10 mouse cellular contexts compared by ENCODE assay signal in genomic region chr17:8337159-8337558, GRCm38 (mm10). TPM values are rescaled to one million over a fixed set of nuclear protein-coding genes. Genes with fewer than 3 reads are reported as not detected.
DNase-seq lines count a peak whose midpoint lies in the region; ATAC-seq and TF ChIP-seq lines count a peak whose summit lies in the region.
"Not testable (repeated sequence)": the region's sequence is repeated elsewhere in the genome, so short reads cannot be mapped to it uniquely, and the experiment has no call there.
"Had no signal": no experiment of that assay in that cellular context is flagged by ENCODE, and none has a peak within 500 bp of the region (broad histone marks: within the 10 kb centered on the region; RNA-seq: fewer than 3 reads in every experiment).

TSS of gene Prr18 (plus strand) at chr17:8337459.

- H3K9me3 ChIP-seq in forebrain, postnatal 0 days (ENCODE audit: low read length); hindbrain, embryonic 16.5 days (ENCODE audit: control insufficient read depth, low read length); midbrain, embryonic 14.5 days (ENCODE audit: control insufficient read depth, low read length); neural tube, embryonic 14.5 days (ENCODE audit: control insufficient read depth, low read length): not testable (repeated sequence)

- H3K4me1 ChIP-seq in cerebellum, adult 2 months (ENCODE audit: control insufficient read depth, insufficient read depth, low read length); neural tube, embryonic 14.5 days (ENCODE audit: control insufficient read depth, insufficient read depth, low read length): not testable (repeated sequence)
- H3K4me1 ChIP-seq in forebrain, postnatal 0 days (ENCODE audit: insufficient read depth): peaks cover 18% of the 10 kb centered on the region
- H3K4me1 ChIP-seq in hindbrain, embryonic 16.5 days (ENCODE audit: control insufficient read depth, insufficient read depth, low read depth, low read length): peaks cover 23% of the 10 kb centered on the region
- peaks cover 21% of the 10 kb centered on the region for H3K4me1 ChIP-seq in midbrain, embryonic 14.5 days (ENCODE audit: control insufficient read depth, insufficient read depth, low read length)

- TF ChIP-seq POLR2A in cerebellum, adult 2 months (IDR thresholded peaks at IDR 0.05; ENCODE audit: borderline replicate concordance, insufficient read depth, low read length): not testable (repeated sequence)

- not testable (repeated sequence) for DNase-seq in cerebellum, adult 2 months; forebrain, postnatal 0 days; layer of hippocampus, adult 8-10 months (ENCODE audit: low spot score in 2 of 2); left cerebral cortex, adult 18-20 months (ENCODE audit: low spot score in 2 of 2); left cerebral cortex, postnatal 25 days (ENCODE audit: low spot score in 2 of 2); midbrain, embryonic 14.5 days

- not testable (repeated sequence) for H3K9ac ChIP-seq in forebrain, postnatal 0 days; hindbrain, embryonic 16.5 days (ENCODE audit: low read depth, low read length); midbrain, embryonic 14.5 days (replicated peaks; ENCODE audit: low read length); neural tube, embryonic 14.5 days (replicated peaks; ENCODE audit: low read depth, low read length)

- not testable (repeated sequence) for H3K27ac ChIP-seq in cerebellum, adult 2 months (ENCODE audit: insufficient read depth, low read length); forebrain, postnatal 0 days (ENCODE audit: low read depth, low read length); hindbrain, embryonic 16.5 days (ENCODE audit: low read depth, low read length); midbrain, embryonic 14.5 days (replicated peaks; ENCODE audit: low read depth, low read length); neural tube, embryonic 14.5 days (ENCODE audit: low read depth, low read length)

- H3K27me3 ChIP-seq in cerebellum, adult 2 months (ENCODE audit: control insufficient read depth, insufficient read depth, low read length); forebrain, postnatal 0 days (ENCODE audit: insufficient read depth, low read length); hindbrain, embryonic 16.5 days (replicated peaks; ENCODE audit: control insufficient read depth, insufficient read depth, low read length); midbrain, embryonic 14.5 days (ENCODE audit: control insufficient read depth, insufficient read depth, low read length); neural tube, embryonic 14.5 days (ENCODE audit: control insufficient read depth, insufficient read depth, low read length): not testable (repeated sequence)

- H3K4me2 ChIP-seq in forebrain, postnatal 0 days (ENCODE audit: low read depth); hindbrain, embryonic 16.5 days (ENCODE audit: low read length); midbrain, embryonic 14.5 days (ENCODE audit: low read length); neural tube, embryonic 14.5 days (ENCODE audit: low read depth, low read length): not testable (repeated sequence)

- TF ChIP-seq CTCF in cerebellum, adult 2 months (IDR thresholded peaks at IDR 0.05; ENCODE audit: borderline replicate concordance, insufficient read depth, low read depth, low read length); forebrain, postnatal 0 days (IDR thresholded peaks at IDR 0.05; ENCODE audit: low read depth): not testable (repeated sequence)

- not testable (repeated sequence) for H3K36me3 ChIP-seq in forebrain, postnatal 0 days (ENCODE audit: insufficient read depth); hindbrain, embryonic 16.5 days (ENCODE audit: control insufficient read depth, insufficient read depth, low read length); midbrain, embryonic 14.5 days (ENCODE audit: control insufficient read depth, insufficient read depth, low read length); neural tube, embryonic 14.5 days (ENCODE audit: control insufficient read depth, insufficient read depth, low read length)

- not testable (repeated sequence) for H3K4me3 ChIP-seq in cerebellum, adult 2 months (replicated peaks; ENCODE audit: insufficient read depth, low read depth, low read length); forebrain, postnatal 0 days (ENCODE audit: low read depth, low read length); hindbrain, embryonic 16.5 days (ENCODE audit: low read length); midbrain, embryonic 14.5 days (replicated peaks; ENCODE audit: low read depth, low read length); neural tube, embryonic 14.5 days (ENCODE audit: low read depth, low read length)

- WGBS in cerebellum, adult 2 months: 73% methylated on average over 1 of the region's 5 CpGs
- WGBS in forebrain, postnatal 0 days: no CpG with 5 or more reads among the region's 5 CpGs
- WGBS in hindbrain, embryonic 16.5 days: no CpG with 5 or more reads among the region's 5 CpGs
- no CpG with 5 or more reads among the region's 5 CpGs for WGBS in midbrain, embryonic 14.5 days
- no CpG with 5 or more reads among the region's 5 CpGs for WGBS in neural tube, embryonic 14.5 days

- not testable (repeated sequence) for ATAC-seq in forebrain, postnatal 0 days; hindbrain, embryonic 16.5 days; midbrain, embryonic 14.5 days (ENCODE audit: low FRiP score, low TSS enrichment); neural tube, embryonic 14.5 days (ENCODE audit: low read depth)

- intact Hi-C loops in left cerebral cortex, postnatal 25 days (cut with DNase I): not testable (repeated sequence)

RNA-seq across cellular contexts. Expression of gene Prr18, which starts in this region (rescaled TPM):
- polyA plus RNA-seq in cerebellum, adult 2 months (2012; rRNA removed): 57.9 and 78.1 TPM in 2 replicates
- 22.8 and 24.0 TPM in 2 replicates for total RNA-seq in forebrain, postnatal 0 days (2014; rRNA removed)
- 11.1 and 15.6 TPM in 2 replicates for polyA plus RNA-seq in forebrain, postnatal 0 days (2015; fragmentation: Nextera tagmentation; extraction: Ambion mirVana)
- 16.4 and 16.9 TPM in 2 replicates for polyA plus RNA-seq in hindbrain, embryonic 16.5 days (2015; fragmentation: Nextera tagmentation; extraction: Ambion mirVana)
- total RNA-seq in layer of hippocampus, adult 8-10 months (2022): 10 to 100 TPM; 20.0 to 30.2 (median 27.0) TPM
- total RNA-seq in left cerebral cortex, adult 18-20 months (2021): 10 to 100 TPM; 14.0 to 17.9 TPM
- total RNA-seq in left cerebral cortex, postnatal 25 days (2021): 10 to 100 TPM; 12.2 to 15.7 TPM
- polyA plus RNA-seq in midbrain, embryonic 14.5 days (2014; fragmentation: Nextera tagmentation; extraction: Ambion mirVana): 18.3 and 20.6 TPM in 2 replicates
- 17.0 and 20.6 TPM in 2 replicates for polyA plus RNA-seq in neural tube, embryonic 14.5 days (2014; fragmentation: Nextera tagmentation; extraction: Ambion mirVana)
- total RNA-seq: gastrocnemius, adult 18-20 months; hematopoietic stem cell, adult 5-6 weeks had no signal
